Mouse (Mus musculus) liver, embryonic 12.5 days (tissue): ENCODE measurements around the gene Foxj1. TPM values are rescaled to one million over a fixed set of nuclear protein-coding genes. Genes with fewer than 3 reads are reported as not detected.
A peak's percentile ranks its signal among the peaks of the same experiment; 100 is the strongest.

Source experiments
- ATAC-seq: fragments of 200-750 bp; cut with Nextera tagmentation; 2 replicates; pipeline ENCODE4 v1.8.0; 2017; ENCODE audit warnings: moderate number of reproducible peaks, mild to moderate bottlenecking, moderate library complexity
- H3K27ac ChIP-seq: fragments of 300-500 bp; sonication (generic); 2 replicates; pipeline ENCODE4 v1.5.1; 2016; ENCODE audit warnings: mild to moderate bottlenecking
- H3K27me3 ChIP-seq: fragments of 300-500 bp; sonication (generic); replicated peaks from 2 replicates; pipeline ENCODE4 v1.6.1; 2016; ENCODE audit warnings: mild to moderate bottlenecking, moderate library complexity
- H3K36me3 ChIP-seq: fragments of 300-500 bp; sonication (generic); 2 replicates; pipeline ENCODE4 v1.6.1; 2016; ENCODE audit warnings: mild to moderate bottlenecking, moderate library complexity
- H3K4me1 ChIP-seq: fragments of 300-500 bp; sonication (generic); 2 replicates; pipeline ENCODE4 v1.6.1; 2016
- H3K4me2 ChIP-seq: fragments of 300-500 bp; sonication (generic); 2 replicates; pipeline ENCODE4 v1.6.1; 2016; ENCODE audit warnings: mild to moderate bottlenecking, moderate library complexity
- H3K4me3 ChIP-seq: fragments of 300-500 bp; sonication (generic); 2 replicates; pipeline ENCODE4 v1.5.1; 2016; ENCODE audit warnings: mild to moderate bottlenecking, moderate library complexity
- H3K9ac ChIP-seq: fragments of 300-500 bp; sonication (generic); 2 replicates; pipeline ENCODE4 v1.6.1; 2016; ENCODE audit warnings: mild to moderate bottlenecking, moderate library complexity
- H3K9me3 ChIP-seq: fragments of 300-500 bp; sonication (generic); replicated peaks from 2 replicates; pipeline ENCODE4 v1.6.1; 2016; ENCODE audit warnings: mild to moderate bottlenecking, moderate library complexity
- WGBS: fragments of 180-500 bp; shearing (Covaris S2); methylation state at CpG from one replicate; pipeline ENCODE4 v1.1.7; 2016; ENCODE audit not compliant: insufficient replicate concordance; 5-methylcytosine and 5-hydroxymethylcytosine counted together
- polyA plus RNA-seq: library from polyadenylated mRNA; unstranded; fragments of >200 nt; fragmentation: Nextera tagmentation; extraction: Ambion mirVana; gene quantifications from 2 replicates; pipeline ENCODE4 v1.2.1, GENCODE M21; 2016

Gene Foxj1
- polyA plus RNA-seq, 1 experiment from 2014 or later = 1.2 TPM

DNA sequence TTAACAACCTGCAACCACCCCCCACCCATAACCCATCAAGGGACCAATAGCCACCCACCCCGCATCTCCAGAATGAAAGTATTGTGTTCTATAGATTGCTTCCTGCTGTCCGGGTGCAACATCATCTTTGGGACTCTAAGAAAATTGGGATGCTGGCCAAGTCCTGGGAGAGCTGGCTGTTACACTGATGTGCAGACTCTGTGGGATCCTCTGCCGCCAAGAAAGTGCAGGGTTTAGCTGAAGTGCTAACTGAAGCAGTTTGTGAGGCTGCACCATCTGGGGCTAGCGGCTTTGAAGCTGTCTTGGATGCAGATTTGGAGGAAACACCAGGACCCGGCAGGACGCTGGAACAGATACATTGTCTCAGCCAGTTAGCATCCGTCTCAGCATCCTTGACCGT is 24.0 kb downstream of the Foxj1 start:
- WGBS = 70% methylated on average over 8 of the region's 8 CpGs

DNA sequence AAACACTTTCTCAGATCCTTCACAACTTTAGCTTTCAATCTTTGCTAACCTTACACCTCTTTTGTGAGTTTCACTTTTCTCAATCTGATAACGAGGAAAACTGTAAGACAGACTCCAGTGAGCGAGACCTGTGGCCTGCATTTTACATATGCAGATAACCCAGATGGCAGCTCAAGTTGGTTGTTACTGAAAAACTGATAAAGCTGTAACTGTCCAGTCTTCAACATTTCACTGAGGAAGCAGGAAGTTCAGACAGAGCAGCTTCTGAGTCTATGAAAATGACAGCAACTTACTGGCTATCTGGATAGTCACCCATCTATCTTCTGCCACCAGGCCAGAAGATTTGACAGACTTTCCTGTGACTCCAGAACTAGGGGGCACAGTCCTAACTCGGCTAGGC is 25.6 kb downstream of the Foxj1 start:
- Histone ChIP-seq H3K4me3 (no peak overlapping the region), H3K27me3 (no peaks in the 10 kb centered on the region), H3K4me2 (0 out of 2 replicates have a peak overlapping the region, but pooled peaks have one; percentile 1), H3K27ac (peak overlapping the region; percentile 83), H3K36me3 (peaks cover 7% of the 10 kb centered on the region), H3K9me3 (no peaks in the 10 kb centered on the region), H3K9ac (peak overlapping the region; percentile 42; the same call in 1 of the 2 replicates), H3K4me1 (peaks cover 41% of the 10 kb centered on the region)
- 0 out of 2 replicates have a peak, but pooled peaks have one; percentile 17 for ATAC-seq
- WGBS = 18% methylated on average over 3 of the region's 3 CpGs

More for the DNA sequence above, 24.0 kb downstream of the Foxj1 start:
- no peak overlapping the region for H3K9ac ChIP-seq
- H3K36me3 ChIP-seq = no peaks in the 10 kb centered on the region
- no peak overlapping the region for H3K4me3 ChIP-seq
- no peak overlapping the region for H3K27ac ChIP-seq
- no peak for ATAC-seq
- peaks cover 34% of the 10 kb centered on the region for H3K4me1 ChIP-seq
- no peaks in the 10 kb centered on the region for H3K9me3 ChIP-seq
- no peak overlapping the region for H3K4me2 ChIP-seq
- H3K27me3 ChIP-seq = no peaks in the 10 kb centered on the region; the same call in 1 of the 2 replicates

DNA sequence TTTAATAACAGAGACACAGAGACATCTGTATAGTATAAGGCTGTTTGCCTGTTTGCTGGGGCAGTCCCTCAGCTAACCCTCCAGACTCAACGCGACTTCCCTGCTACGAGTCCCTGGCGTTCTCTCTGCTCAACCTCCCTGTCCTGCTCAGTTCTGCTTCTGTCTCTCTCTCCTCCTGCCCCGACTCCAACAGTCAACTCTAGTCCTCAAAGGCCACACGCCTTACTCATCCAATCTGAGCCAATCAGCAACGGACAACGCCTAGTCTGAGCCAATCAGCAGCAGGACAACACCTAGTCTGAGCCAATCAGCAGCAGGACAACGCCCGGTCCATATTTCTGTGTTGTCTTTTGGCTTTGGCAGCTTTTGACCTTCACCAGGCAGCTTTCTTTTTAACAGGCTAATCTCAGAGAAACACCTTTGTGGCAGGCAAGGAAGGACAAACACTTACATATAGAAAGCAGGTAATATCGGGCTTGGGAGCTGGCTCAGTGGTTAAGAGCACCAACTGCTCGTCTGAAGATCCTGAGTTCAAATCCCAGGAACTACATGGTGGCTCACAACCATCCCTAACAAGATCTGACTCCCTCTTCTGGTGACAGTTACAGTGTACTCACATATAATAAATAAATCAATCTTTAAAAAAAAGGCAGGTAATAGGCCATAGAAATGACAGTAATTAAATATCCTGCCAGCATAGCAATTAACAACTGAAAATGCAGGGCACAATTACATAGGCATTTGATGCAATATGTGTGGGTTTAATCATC is 27.3 kb downstream of the Foxj1 start:
- Histone ChIP-seq H3K27ac (peak overlapping the region; percentile 84), H3K36me3 (peaks cover 22% of the 10 kb centered on the region), H3K9ac (no peak overlapping the region), H3K4me1 (peaks cover 41% of the 10 kb centered on the region), H3K27me3 (no peaks in the 10 kb centered on the region), H3K4me2 (peak overlapping the region; percentile 83), H3K9me3 (no peaks in the 10 kb centered on the region), H3K4me3 (no peak overlapping the region)
- 60% methylated on average over 12 of the region's 12 CpGs for WGBS
- ATAC-seq = peak; percentile 79

DNA sequence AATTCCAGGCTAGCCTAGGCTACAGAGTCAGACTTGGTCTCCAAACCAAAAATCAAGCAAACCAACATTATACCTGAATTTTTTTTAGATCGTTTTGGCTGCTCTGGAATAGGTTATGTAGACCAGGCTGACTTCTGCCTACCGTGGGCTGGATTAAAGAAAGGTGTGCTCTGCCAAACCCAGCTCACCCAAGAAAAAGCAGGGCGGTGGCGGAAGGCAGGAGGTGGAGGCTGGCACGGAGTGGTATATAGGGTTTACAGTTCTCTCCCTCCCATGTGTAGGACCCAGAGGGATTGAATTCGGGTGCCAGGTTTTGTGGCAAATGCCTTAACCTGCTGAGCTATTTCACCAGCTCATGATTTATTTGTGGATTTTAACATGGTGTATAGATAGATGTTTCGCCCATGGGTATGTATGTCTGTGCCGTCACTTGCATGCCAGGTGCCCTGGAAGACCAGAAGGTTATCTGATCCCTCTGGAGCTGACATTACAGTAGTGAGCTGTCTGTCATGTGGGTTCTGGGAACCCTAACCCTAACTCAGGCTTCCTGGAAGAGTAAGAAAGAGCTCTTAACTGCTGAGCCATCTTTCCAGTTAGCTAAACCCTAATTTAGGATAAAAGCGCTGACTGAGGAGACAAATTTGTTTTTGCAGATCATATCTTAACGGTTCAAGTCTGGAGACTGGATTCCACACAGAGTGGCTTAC is 28.0 kb downstream of the Foxj1 start, which contains the start of gene Exoc7:
Exoc7 (minus strand) TSS at position 215 of the 707 bp plus-strand sequence.
- peak within 1 kb of the TSS; percentile 83 for H3K4me2 ChIP-seq
- H3K9me3 ChIP-seq = no peaks in the 10 kb centered on the region
- peak within 1 kb of the TSS; percentile 79 for H3K9ac ChIP-seq
- no peaks in the 10 kb centered on the region for H3K27me3 ChIP-seq
- H3K4me3 ChIP-seq = peak within 1 kb of the TSS; percentile 79
- H3K27ac ChIP-seq = peak within 1 kb of the TSS; percentile 84
- ATAC-seq = peak; percentile 42
- peaks cover 41% of the 10 kb centered on the region for H3K4me1 ChIP-seq
- H3K36me3 ChIP-seq = peaks cover 29% of the 10 kb centered on the region
- 65% methylated on average over 10 of the region's 10 CpGs for WGBS

DNA sequence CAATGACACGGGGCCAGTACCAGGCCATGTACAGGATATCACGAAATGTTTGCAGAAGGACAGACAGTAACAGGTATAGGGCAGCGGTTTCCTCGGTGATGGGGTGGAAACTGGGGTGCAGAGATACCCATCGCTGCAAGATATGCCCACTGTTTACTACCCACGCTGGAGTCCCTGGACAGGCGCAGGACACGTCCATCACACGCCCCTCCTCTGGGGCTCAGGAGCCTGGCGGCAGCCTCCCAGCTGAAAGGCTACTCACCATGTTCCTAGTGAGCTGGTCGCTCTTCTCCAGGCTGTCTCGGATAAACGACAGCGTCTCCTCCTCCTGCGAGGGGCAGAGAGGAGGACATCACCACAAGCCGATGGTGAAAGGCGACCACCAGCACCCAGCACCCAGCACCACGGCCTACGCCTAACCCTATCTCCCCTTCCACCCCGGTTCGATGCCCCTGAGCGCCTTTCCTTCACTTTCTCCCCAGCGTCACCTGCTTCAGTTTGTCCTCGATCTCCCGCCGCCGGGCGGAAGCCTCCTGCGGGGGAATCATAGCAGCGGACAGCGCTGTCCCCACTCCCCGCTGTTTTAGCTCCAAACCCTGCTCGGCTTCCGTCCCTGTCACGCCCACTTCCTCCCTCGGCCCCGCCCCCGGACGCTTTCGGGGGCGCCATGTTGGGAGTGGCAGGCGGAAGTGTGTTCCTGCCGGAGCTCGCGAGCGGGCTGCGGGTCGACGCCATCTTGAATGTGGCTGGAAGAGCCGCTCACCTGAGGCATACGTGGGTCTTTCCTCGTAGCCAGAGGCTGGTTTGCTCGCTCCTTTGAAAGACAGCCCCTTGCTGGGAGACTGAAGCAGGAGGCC is 28.8 kb downstream of the Foxj1 start:
- Histone ChIP-seq H3K4me1 (peaks cover 41% of the 10 kb centered on the region), H3K27me3 (no peaks in the 10 kb centered on the region), H3K36me3 (peaks cover 37% of the 10 kb centered on the region), H3K4me3 (peak overlapping the region; percentile 79), H3K9me3 (no peaks in the 10 kb centered on the region), H3K9ac (peak overlapping the region; percentile 79), H3K4me2 (peak overlapping the region; percentile 83), H3K27ac (peak overlapping the region; percentile 84)
- 2% methylated on average over 53 of the region's 53 CpGs for WGBS
- peak; percentile 80 for ATAC-seq

DNA sequence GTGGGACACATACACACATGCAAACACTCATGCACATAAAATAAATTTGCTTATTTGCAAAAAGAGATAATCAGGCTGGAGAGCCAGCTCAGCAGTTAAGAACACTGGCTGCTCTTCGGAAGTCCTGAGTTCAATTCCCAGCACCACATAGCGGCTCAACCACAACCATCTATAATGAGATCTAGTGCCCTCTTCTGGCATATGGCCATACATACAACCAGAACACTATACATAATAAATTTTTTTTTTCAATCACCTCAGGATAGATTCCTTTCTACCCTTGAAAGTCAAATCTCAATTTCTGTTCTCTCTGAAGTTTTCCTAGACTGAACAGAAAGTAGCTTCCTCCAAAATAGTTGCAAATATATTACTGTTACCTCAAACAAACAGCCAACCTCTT is 29.8 kb downstream of the Foxj1 start:
- Histone ChIP-seq H3K27ac (no peak overlapping the region), H3K4me3 (peak overlapping the region; percentile 79), H3K9me3 (no peaks in the 10 kb centered on the region), H3K27me3 (no peaks in the 10 kb centered on the region), H3K4me1 (peaks cover 41% of the 10 kb centered on the region), H3K4me2 (peak overlapping the region; percentile 83), H3K9ac (peak overlapping the region; percentile 79), H3K36me3 (peaks cover 46% of the 10 kb centered on the region)
- 79% methylated on average over 2 of the region's 2 CpGs for WGBS
- no peak for ATAC-seq

DNA sequence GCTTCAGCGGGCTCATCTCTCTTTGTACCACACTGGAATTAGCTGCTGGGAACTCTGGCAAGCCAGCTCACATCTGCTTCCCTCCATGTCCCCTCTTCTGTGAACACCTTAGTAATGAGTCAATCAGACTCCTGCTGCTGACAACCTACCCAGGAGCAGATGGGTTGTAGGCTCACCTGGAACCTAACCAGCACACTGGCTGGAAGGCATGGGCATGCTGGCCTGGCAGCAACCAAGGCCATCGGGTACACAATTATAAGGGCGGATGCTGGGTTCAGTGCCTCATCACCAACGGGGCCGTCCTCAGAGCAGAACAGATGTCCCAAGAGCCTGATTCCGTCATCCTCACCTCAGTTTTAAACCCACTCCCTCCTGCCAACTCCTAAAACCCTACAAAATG is 36.6 kb downstream of the Foxj1 start:
- 82% methylated on average over 6 of the region's 6 CpGs for WGBS
- peaks cover 84% of the 10 kb centered on the region for H3K36me3 ChIP-seq
- H3K27me3 ChIP-seq = no peaks in the 10 kb centered on the region
- peaks cover 7% of the 10 kb centered on the region for H3K4me1 ChIP-seq
- no peak overlapping the region for H3K4me2 ChIP-seq
- no peak for ATAC-seq
- no peak overlapping the region for H3K4me3 ChIP-seq
- H3K9ac ChIP-seq = no peak overlapping the region
- no peak overlapping the region for H3K27ac ChIP-seq
- no peaks in the 10 kb centered on the region for H3K9me3 ChIP-seq

DNA sequence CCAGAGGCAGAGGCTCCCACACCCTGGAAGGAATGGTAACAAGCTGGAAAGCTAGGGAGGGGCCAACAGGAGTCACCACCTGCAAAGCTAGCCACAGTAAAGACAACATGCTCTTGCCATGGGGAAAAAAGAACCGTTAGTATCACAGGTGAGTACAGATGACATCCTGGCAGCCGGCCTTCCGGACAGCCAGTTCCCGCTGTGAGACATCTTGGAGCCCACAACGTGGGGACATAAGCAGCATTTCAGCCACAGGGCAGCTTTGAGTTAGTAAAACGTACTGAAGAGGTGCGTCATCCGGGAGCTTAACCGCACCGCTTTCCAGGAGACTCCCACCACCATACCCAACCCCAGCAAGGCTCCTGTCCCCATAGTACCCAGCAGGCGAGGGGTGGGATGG is 37.0 kb downstream of the Foxj1 start:
- H3K4me2 ChIP-seq = no peak overlapping the region
- no peak for ATAC-seq
- H3K9ac ChIP-seq = no peak overlapping the region
- WGBS = 84% methylated on average over 11 of the region's 11 CpGs
- no peaks in the 10 kb centered on the region for H3K9me3 ChIP-seq
- peaks cover 81% of the 10 kb centered on the region for H3K36me3 ChIP-seq
- H3K27ac ChIP-seq = no peak overlapping the region
- H3K4me3 ChIP-seq = no peak overlapping the region
- H3K27me3 ChIP-seq = no peaks in the 10 kb centered on the region
- H3K4me1 ChIP-seq = peaks cover 11% of the 10 kb centered on the region

DNA sequence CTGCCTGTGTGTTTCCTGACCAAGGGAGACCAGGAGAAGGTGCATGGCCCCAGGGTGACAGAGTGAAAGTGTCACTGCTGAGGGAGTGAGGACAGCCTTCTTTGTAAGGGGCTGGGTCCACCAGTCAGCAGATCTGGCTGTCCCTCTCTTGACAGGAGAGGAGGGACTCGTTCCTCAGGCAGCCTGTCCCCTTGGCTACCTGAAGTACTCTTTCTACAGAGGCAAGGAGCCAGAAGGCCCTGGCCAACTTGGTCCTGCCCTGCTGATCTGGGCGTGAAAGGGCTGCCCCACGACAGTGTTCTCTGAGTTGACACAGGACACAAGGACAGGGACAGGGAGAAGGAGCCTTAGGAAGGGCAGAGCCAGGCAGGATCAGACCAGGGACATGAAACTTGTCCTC is 38.2 kb downstream of the Foxj1 start:
- Histone ChIP-seq H3K9me3 (no peaks in the 10 kb centered on the region), H3K27ac (no peak overlapping the region), H3K27me3 (no peaks in the 10 kb centered on the region), H3K36me3 (peaks cover 80% of the 10 kb centered on the region), H3K4me3 (no peak overlapping the region), H3K4me1 (peaks cover 19% of the 10 kb centered on the region), H3K4me2 (no peak overlapping the region), H3K9ac (no peak overlapping the region)
- ATAC-seq = no peak
- whole genome bisulfite sequencing = 65% methylated on average over 3 of the region's 3 CpGs

DNA sequence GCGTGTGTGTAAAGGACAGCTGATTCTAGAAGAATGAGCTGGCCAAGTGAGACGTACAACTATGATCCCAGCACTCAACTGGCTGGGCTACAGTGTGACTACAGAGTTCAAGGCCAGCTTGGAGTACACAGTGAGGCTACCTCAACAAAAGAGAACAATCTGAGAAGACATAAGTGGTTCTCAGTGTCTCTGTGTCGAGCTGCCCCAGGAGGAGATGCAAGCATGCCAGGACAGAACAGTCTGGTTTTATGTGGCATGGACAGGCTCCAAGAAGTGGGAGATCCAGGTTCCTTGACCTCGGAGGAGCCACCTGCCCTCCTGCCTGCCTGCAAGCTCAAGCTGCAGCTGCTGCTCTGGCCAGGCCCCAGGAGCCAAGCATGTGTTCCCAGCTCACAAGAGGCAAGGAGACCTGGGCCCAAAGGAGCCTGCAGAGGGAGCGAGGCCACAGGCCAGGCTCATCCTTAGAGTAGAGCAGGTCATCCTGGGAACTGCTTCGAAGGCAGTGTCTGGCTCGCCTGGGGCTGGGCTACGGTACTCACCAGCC is 38.9 kb downstream of the Foxj1 start:
- Histone ChIP-seq H3K4me2 (no peak overlapping the region), H3K4me3 (no peak overlapping the region), H3K27me3 (no peaks in the 10 kb centered on the region), H3K9me3 (no peaks in the 10 kb centered on the region), H3K9ac (no peak overlapping the region), H3K27ac (no peak overlapping the region), H3K36me3 (peaks cover 76% of the 10 kb centered on the region), H3K4me1 (peaks cover 19% of the 10 kb centered on the region)
- ATAC-seq = no peak
- 82% methylated on average over 8 of the region's 8 CpGs for WGBS

DNA sequence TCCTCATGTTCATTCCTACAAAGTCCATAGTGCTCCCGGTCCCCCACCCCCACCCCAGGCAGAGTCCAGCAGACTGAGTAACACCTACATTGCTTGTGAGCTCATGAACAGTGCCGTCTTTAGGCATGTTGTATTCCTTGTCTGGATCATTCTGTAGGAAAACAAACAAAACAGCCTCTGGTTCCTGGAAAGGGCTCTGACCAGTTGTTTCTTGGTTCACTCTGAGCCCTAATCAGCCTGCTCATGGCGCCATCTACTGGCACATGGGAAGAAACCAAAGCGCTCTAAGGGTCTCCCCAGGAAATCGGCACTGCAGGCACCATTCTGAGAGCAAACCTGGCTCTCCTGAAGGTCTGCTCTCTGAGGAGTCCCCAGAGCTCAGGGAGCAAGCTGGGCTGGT is 40.9 kb downstream of the Foxj1 start:
- Histone ChIP-seq H3K27ac (no peak overlapping the region), H3K36me3 (peaks cover 71% of the 10 kb centered on the region), H3K27me3 (no peaks in the 10 kb centered on the region), H3K4me3 (no peak overlapping the region), H3K4me1 (peaks cover 19% of the 10 kb centered on the region), H3K9me3 (no peaks in the 10 kb centered on the region), H3K9ac (no peak overlapping the region), H3K4me2 (no peak overlapping the region)
- ATAC-seq = no peak; the same call in 1 of the 2 replicates
- 45% methylated on average over 5 of the region's 5 CpGs for WGBS
